ENCODE assay signal across 11 mouse cellular contexts in genomic region chr9:120769679-120770078, GRCm38 (mm10).
DNase-seq lines count a peak whose midpoint lies in the region; ATAC-seq and TF ChIP-seq lines count a peak whose summit lies in the region.
"Had no signal": no experiment of that assay in that cellular context is flagged by ENCODE, and none has a peak within 500 bp of the region (broad histone marks: within the 10 kb centered on the region; RNA-seq: fewer than 3 reads in every experiment).

No protein-coding gene starts in this region.

- ATAC-seq in intestine, embryonic 14.5 days (replicated peaks; ENCODE audit: low FRiP score, low TSS enrichment, low read depth), result no peak
- ATAC-seq in intestine, embryonic 16.5 days, result no peak
- ATAC-seq in stomach, embryonic 14.5 days (ENCODE audit: insufficient number of reproducible peaks, insufficient read depth, low FRiP score, low read depth), result no peak
- no peak for ATAC-seq in liver, embryonic 11.5 days (replicated peaks; ENCODE audit: low FRiP score)
- no peak for ATAC-seq in erythroblast, adult 5-6 weeks (replicated peaks; ENCODE audit: low FRiP score, poor library complexity, severe bottlenecking)

- no peak for DNase-seq in intestine, embryonic 14.5 days (ENCODE audit: low spot score)
- peak; percentile 23 for DNase-seq in brain, embryonic 14.5 days (ENCODE audit: low read depth)
- peak; percentile 86 for DNase-seq in forelimb bud, embryonic 11.5 days (ENCODE audit: low read depth, low spot score)
- DNase-seq in liver, embryonic 11.5 days (ENCODE audit: low spot score), result no peak
- no peak for DNase-seq in urinary bladder, postnatal 25 days (ENCODE audit: low spot score)
- DNase-seq: adrenal gland, postnatal 36 days; cerebellum, adult 11-12 months; lung, postnatal 4 days had no signal

- WGBS in intestine, embryonic 14.5 days, result 35% methylated on average over 7 of the region's 7 CpGs
- WGBS in intestine, embryonic 16.5 days, result 40% methylated on average over 7 of the region's 7 CpGs
- WGBS in stomach, embryonic 14.5 days, result 29% methylated on average over 7 of the region's 7 CpGs
- WGBS in liver, embryonic 11.5 days, result 56% methylated on average over 7 of the region's 7 CpGs

- H3K4me2 ChIP-seq in intestine, embryonic 14.5 days (ENCODE audit: low read length), result no peak overlapping the region
- H3K4me2 ChIP-seq in intestine, embryonic 16.5 days (ENCODE audit: low read depth, low read length), result no peak overlapping the region
- H3K4me2 ChIP-seq in stomach, embryonic 14.5 days (replicated peaks; ENCODE audit: low read depth, low read length), result no peak overlapping the region
- no peak overlapping the region for H3K4me2 ChIP-seq in liver, embryonic 11.5 days

- no peaks in the 10 kb centered on the region for H3K27me3 ChIP-seq in intestine, embryonic 14.5 days (replicated peaks; ENCODE audit: control insufficient read depth, insufficient read depth, low read length)
- no peaks in the 10 kb centered on the region for H3K27me3 ChIP-seq in intestine, embryonic 16.5 days (replicated peaks; ENCODE audit: control insufficient read depth, insufficient read depth, low read length)
- no peaks in the 10 kb centered on the region for H3K27me3 ChIP-seq in stomach, embryonic 14.5 days (ENCODE audit: control insufficient read depth, insufficient read depth, low read length)
- no peaks in the 10 kb centered on the region for H3K27me3 ChIP-seq in liver, embryonic 11.5 days (replicated peaks; ENCODE audit: control insufficient read depth, insufficient read depth, low read length)

- H3K9ac ChIP-seq in intestine, embryonic 14.5 days (ENCODE audit: low read length), result no peak overlapping the region
- H3K9ac ChIP-seq in intestine, embryonic 16.5 days (ENCODE audit: low read depth, low read length), result no peak overlapping the region
- no peak overlapping the region for H3K9ac ChIP-seq in stomach, embryonic 14.5 days (replicated peaks; ENCODE audit: low read depth, low read length)
- no peak overlapping the region for H3K9ac ChIP-seq in liver, embryonic 11.5 days (ENCODE audit: low read depth, low read length)

- TF ChIP-seq CTCF in brain, embryonic 14.5 days (IDR thresholded peaks at IDR 0.05; ENCODE audit: borderline replicate concordance, extremely low read depth, insufficient read depth, insufficient read length), result no peak

- TF ChIP-seq POLR2A in brain, embryonic 14.5 days (IDR thresholded peaks at IDR 0.05; ENCODE audit: borderline replicate concordance, extremely low read depth, insufficient read depth, insufficient read length, poor library complexity, severe bottlenecking), result no peak

- no peaks in the 10 kb centered on the region for H3K36me3 ChIP-seq in intestine, embryonic 14.5 days (ENCODE audit: control insufficient read depth, insufficient read depth, low read length)
- no peaks in the 10 kb centered on the region for H3K36me3 ChIP-seq in intestine, embryonic 16.5 days (ENCODE audit: control insufficient read depth, insufficient read depth, low read length)
- H3K36me3 ChIP-seq in stomach, embryonic 14.5 days (ENCODE audit: control insufficient read depth, insufficient read depth, low read length), result no peaks in the 10 kb centered on the region
- no peaks in the 10 kb centered on the region for H3K36me3 ChIP-seq in liver, embryonic 11.5 days (ENCODE audit: control insufficient read depth, insufficient read depth, low read length)

- peak overlapping the region; percentile 34 for H3K27ac ChIP-seq in intestine, embryonic 14.5 days (ENCODE audit: low read depth)
- no peak overlapping the region for H3K27ac ChIP-seq in intestine, embryonic 16.5 days (ENCODE audit: low read length)
- peak overlapping the region; percentile 77; the same call in 1 of the 2 replicates for H3K27ac ChIP-seq in stomach, embryonic 14.5 days (ENCODE audit: low read length)
- no peak overlapping the region for H3K27ac ChIP-seq in liver, embryonic 11.5 days (ENCODE audit: low read depth, low read length)

- peaks cover 38% of the 10 kb centered on the region for H3K4me1 ChIP-seq in intestine, embryonic 14.5 days (replicated peaks; ENCODE audit: control insufficient read depth, insufficient read depth, low read length)
- H3K4me1 ChIP-seq in intestine, embryonic 16.5 days (ENCODE audit: control insufficient read depth, insufficient read depth, low read length), result peaks cover 41% of the 10 kb centered on the region
- peaks cover 33% of the 10 kb centered on the region for H3K4me1 ChIP-seq in stomach, embryonic 14.5 days (ENCODE audit: control insufficient read depth, insufficient read depth, low read length)
- H3K4me1 ChIP-seq in liver, embryonic 11.5 days (replicated peaks; ENCODE audit: control insufficient read depth, insufficient read depth, low read length), result peaks cover 10% of the 10 kb centered on the region; the same call in 1 of the 2 replicates

- no peak overlapping the region for H3K4me3 ChIP-seq in intestine, embryonic 14.5 days (ENCODE audit: low read depth, low read length)
- no peak overlapping the region for H3K4me3 ChIP-seq in intestine, embryonic 16.5 days (ENCODE audit: low read length)
- H3K4me3 ChIP-seq in stomach, embryonic 14.5 days (ENCODE audit: low read depth, low read length), result no peak overlapping the region
- H3K4me3 ChIP-seq in liver, embryonic 11.5 days (ENCODE audit: low read depth, low read length), result no peak overlapping the region

- no peaks in the 10 kb centered on the region for H3K9me3 ChIP-seq in intestine, embryonic 14.5 days (ENCODE audit: control insufficient read depth, low read length)
- H3K9me3 ChIP-seq in intestine, embryonic 16.5 days (ENCODE audit: control insufficient read depth, low read length), result no peaks in the 10 kb centered on the region
- no peaks in the 10 kb centered on the region; the same call in 1 of the 2 replicates for H3K9me3 ChIP-seq in stomach, embryonic 14.5 days (ENCODE audit: control insufficient read depth, low read depth, low read length)
- no peaks in the 10 kb centered on the region for H3K9me3 ChIP-seq in liver, embryonic 11.5 days (ENCODE audit: control insufficient read depth, low read length)

Comparison
In these comparisons a context has a peak if more than half of its experiments do, and no peak if none do; other contexts are left out.
1. H3K27ac ChIP-seq: peak in intestine, embryonic 14.5 days (single experiment) and stomach, embryonic 14.5 days (single experiment); none in intestine, embryonic 16.5 days (single experiment) and liver, embryonic 11.5 days (single experiment).
2. DNase-seq: peak in brain, embryonic 14.5 days (single experiment) and forelimb bud, embryonic 11.5 days (single experiment); none in intestine, embryonic 14.5 days (single experiment), liver, embryonic 11.5 days (single experiment) and urinary bladder, postnatal 25 days (single experiment).